Mouse (Mus musculus) lung, postnatal 0 days (tissue): ENCODE measurements around the gene 4933407L21Rik. TPM values are rescaled to one million over a fixed set of nuclear protein-coding genes. Genes with fewer than 3 reads are reported as not detected.

Experiments used
- ATAC-seq: fragments of 200-750 bp; cut with Nextera tagmentation; 2 replicates; pipeline ENCODE4 v1.8.0; 2017; ENCODE audit warnings: moderate library complexity
- DNase-seq: peaks from one replicate; pipeline ENCODE4 v3.0.0-alpha.2; 2016; ENCODE audit warnings: low spot score
- H3K27ac ChIP-seq: fragments of 300-500 bp; sonication (generic); 2 replicates; pipeline ENCODE4 v1.5.1; 2014; ENCODE audit warnings: antibody characterized with exemption, mild to moderate bottlenecking, low read length, mixed read lengths
- H3K27me3 ChIP-seq: fragments of 300-500 bp; sonication (generic); replicated peaks from 2 replicates; pipeline ENCODE4 v1.6.1; 2014; ENCODE audit warnings: low read length, mixed read lengths; ENCODE audit not compliant: insufficient read depth
- H3K36me3 ChIP-seq: fragments of 300-500 bp; sonication (generic); 2 replicates; pipeline ENCODE4 v1.6.1; 2014; ENCODE audit warnings: low read length, mixed read lengths; ENCODE audit not compliant: insufficient read depth
- H3K4me1 ChIP-seq: fragments of 300-500 bp; sonication (generic); 2 replicates; pipeline ENCODE4 v1.6.1; 2014; ENCODE audit warnings: antibody characterized with exemption, low read depth, low read length, mixed read lengths; ENCODE audit not compliant: insufficient read depth
- H3K4me2 ChIP-seq: fragments of 300-500 bp; sonication (generic); replicated peaks from 2 replicates; pipeline ENCODE4 v1.6.1; 2014; ENCODE audit warnings: low read depth, mild to moderate bottlenecking, low read length, moderate library complexity, mixed read lengths
- H3K4me3 ChIP-seq: fragments of 300-500 bp; sonication (generic); 2 replicates; pipeline ENCODE4 v1.5.1; 2014; ENCODE audit warnings: low read depth, low read length
- H3K9ac ChIP-seq: fragments of 300-500 bp; sonication (generic); replicated peaks from 2 replicates; pipeline ENCODE4 v1.6.1; 2014; ENCODE audit warnings: low read depth, mild to moderate bottlenecking
- H3K9me3 ChIP-seq: fragments of 300-500 bp; sonication (generic); 2 replicates; pipeline ENCODE4 v1.6.1; 2016; ENCODE audit warnings: low read length, mixed read lengths
- CTCF ChIP-seq: IDR thresholded peaks from 2 replicates; pipeline ENCODE4 v1.5.1; 2016; ENCODE audit warnings: antibody characterized with exemption, mild to moderate bottlenecking
- EP300 ChIP-seq: IDR thresholded peaks from 2 replicates; pipeline ENCODE4 v1.6.1; 2016; ENCODE audit warnings: antibody characterized with exemption, mild to moderate bottlenecking, control low read depth
- WGBS: fragments of 180-500 bp; shearing (Covaris S2); extraction: QIAGEN DNeasy Blood & Tissue Kit; methylation state at CpG from one replicate; pipeline ENCODE4 v1.1.7; 2014; 5-methylcytosine and 5-hydroxymethylcytosine counted together
- polyA plus RNA-seq: library from polyadenylated mRNA; unstranded; fragments of >200 nt; fragmentation: Nextera tagmentation; extraction: Ambion mirVana; gene quantifications from 2 replicates; pipeline ENCODE4 v1.2.1, GENCODE M21; 2015

The 4933407L21Rik gene
- polyA plus RNA-seq, 1 experiment from 2014 or later, result 0.11 TPM

DNA sequence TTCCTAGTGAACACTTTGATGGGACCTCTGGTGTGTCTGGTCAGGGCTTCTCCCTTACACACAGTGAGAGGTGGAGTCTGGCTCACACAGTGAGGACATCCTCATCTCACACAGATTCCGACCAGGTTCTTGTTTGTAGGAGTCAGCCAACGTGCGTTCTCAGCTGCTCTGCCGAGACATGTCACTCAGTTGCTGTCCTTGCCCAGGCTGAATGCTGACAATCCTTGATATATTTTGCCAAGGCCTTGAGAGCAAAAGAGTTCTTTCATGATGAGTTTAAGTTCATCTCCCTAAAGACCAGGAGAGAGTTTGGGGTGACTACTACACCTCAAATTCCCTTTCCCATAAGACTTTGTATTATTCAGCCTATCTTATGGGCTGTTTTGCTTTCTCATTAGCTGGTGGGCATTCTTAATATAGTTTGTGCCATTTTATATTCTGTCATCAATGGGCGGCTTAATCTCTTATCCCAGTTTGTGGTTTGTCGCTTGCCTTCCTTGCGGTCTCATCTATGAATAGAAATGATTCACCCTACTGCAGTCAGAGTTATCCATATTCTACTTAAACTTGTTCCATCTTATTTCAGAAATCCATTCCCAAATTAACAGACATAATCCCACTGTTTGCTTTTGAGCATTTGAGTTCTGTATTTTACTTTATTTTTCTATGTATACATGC, 15.1 kb upstream of the 4933407L21Rik start:
- no peak overlapping the region for H3K4me2 ChIP-seq
- 87% methylated on average over 7 of the region's 7 CpGs for WGBS
- ATAC-seq (no peak), DNase-seq (no peak)
- no peak overlapping the region for H3K4me3 ChIP-seq
- no peaks in the 10 kb centered on the region for H3K27me3 ChIP-seq
- no peak overlapping the region for H3K27ac ChIP-seq
- no peaks in the 10 kb centered on the region for H3K9me3 ChIP-seq
- peaks cover 7% of the 10 kb centered on the region; the same call in 1 of the 2 replicates for H3K4me1 ChIP-seq
- no peaks in the 10 kb centered on the region for H3K36me3 ChIP-seq
- no peak overlapping the region for H3K9ac ChIP-seq
- no peak for TF ChIP-seq EP300
- no peak for TF ChIP-seq CTCF

DNA sequence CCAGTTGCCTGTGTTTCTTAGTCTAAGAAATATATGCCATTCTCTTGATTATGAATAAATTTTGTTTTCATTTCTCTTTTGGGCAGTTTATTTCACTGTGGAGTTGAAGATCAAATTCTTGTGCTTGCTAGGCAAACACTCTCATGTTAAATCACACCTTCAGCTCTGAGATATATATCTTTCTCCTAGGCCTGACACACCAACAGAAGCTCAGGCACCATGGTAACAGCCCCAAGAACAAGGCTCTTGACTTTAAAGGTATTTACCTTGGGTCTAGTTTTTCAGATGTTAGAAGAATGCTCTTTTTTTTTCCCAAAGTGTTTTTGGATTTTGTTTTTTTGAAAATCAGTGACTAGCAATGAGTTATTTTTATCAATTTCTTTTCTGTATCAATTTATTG, 12.4 kb upstream of the 4933407L21Rik start:
- Histone ChIP-seq H3K36me3 (no peaks in the 10 kb centered on the region), H3K27me3 (no peaks in the 10 kb centered on the region), H3K4me2 (no peak overlapping the region), H3K9ac (no peak overlapping the region), H3K4me1 (no peaks in the 10 kb centered on the region), H3K4me3 (no peak overlapping the region), H3K27ac (no peak overlapping the region), H3K9me3 (no peaks in the 10 kb centered on the region)
- ATAC-seq (peak; percentile 74), DNase-seq (peak; percentile 64)
- TF ChIP-seq EP300, result 0 out of 2 replicates have a peak, but pooled peaks have one; percentile 44
- TF ChIP-seq CTCF, result no peak

DNA sequence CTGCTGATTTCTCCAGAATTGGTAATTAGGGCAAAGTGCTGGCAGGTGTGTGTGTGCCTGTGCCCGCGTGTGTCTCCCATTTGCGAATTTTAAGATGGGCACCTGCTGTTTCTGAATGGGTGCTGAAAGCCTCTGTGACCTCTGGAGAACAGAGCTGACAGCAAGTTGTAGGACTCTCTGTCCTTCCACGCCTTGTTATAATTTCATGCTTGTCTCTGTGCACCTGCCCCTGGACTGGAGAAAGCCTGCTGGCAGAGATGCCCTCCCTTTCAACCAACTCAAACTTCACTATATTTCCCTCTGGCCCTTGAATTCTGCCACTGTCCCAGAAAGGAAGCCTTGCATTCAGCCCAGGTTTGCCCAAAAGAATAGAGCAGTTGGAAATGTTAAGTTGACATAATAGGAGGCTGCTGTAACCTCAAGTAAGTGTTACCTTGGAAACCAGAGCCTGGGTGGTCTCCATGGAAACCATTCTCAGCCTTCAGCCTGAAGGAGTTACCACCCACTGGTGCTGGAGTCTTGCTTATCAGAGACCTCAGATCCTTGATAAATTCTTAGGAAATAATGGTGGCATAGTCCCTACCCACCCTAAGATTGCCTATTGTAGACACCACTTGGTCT, 11.3 kb upstream of the 4933407L21Rik start:
- no peak for TF ChIP-seq CTCF
- no peak for TF ChIP-seq EP300
- no peak overlapping the region for H3K4me3 ChIP-seq
- no peak for DNase-seq
- H3K27me3 ChIP-seq, result no peaks in the 10 kb centered on the region
- H3K4me2 ChIP-seq, result no peak overlapping the region
- H3K9ac ChIP-seq, result no peak overlapping the region
- no peaks in the 10 kb centered on the region for H3K9me3 ChIP-seq
- no peak overlapping the region for H3K27ac ChIP-seq
- ATAC-seq, result no peak
- H3K36me3 ChIP-seq, result no peaks in the 10 kb centered on the region
- WGBS, result 68% methylated on average over 4 of the region's 4 CpGs
- H3K4me1 ChIP-seq, result no peaks in the 10 kb centered on the region

DNA sequence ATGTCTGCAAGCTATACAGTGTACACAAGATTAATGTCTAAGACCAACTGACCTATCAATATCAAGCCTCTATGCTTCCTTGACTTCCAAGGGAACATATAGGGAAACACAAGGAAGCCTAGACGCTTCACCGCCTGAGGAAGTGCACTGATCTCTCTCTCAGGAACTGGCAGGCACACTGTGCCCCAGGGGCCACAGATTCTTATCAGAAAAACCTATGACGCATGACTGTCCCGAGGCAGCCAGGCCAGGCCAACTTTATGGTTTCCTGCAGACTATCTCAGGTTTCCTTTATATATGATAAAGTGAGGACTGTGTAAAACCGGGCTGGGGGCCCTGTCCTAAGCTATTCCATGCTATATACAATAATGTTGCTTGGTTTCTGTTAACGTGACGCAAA, 8.7 kb upstream of the 4933407L21Rik start:
- TF ChIP-seq EP300 (no peak), CTCF (no peak)
- WGBS, result 62% methylated on average over 7 of the region's 7 CpGs
- DNase-seq (no peak), ATAC-seq (0 out of 2 replicates have a peak, but pooled peaks have one; percentile 19)
- Histone ChIP-seq H3K27me3 (no peaks in the 10 kb centered on the region), H3K36me3 (no peaks in the 10 kb centered on the region), H3K4me1 (no peaks in the 10 kb centered on the region), H3K9me3 (no peaks in the 10 kb centered on the region), H3K27ac (no peak overlapping the region), H3K4me2 (no peak overlapping the region), H3K4me3 (no peak overlapping the region), H3K9ac (no peak overlapping the region)

DNA sequence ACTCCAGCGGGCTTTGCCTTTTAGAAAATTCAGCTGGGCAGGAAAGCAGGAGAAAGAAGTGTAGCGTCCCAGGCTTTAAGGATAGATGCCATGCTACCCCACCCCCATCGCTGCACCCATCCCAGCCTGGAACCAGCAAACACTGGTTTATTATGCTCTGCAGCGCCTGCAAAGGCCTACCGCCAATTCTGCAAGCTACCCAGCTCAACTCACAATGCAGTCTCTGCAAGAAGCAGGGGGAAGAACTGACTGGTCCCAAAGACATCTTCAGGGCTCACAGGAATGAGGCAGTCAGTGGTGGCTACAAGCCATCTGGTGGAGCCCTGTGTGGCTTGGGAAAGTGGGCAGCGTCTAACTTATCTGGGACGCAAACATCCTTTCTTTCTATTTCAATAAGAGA, 6.6 kb upstream of the 4933407L21Rik start:
- H3K9me3 ChIP-seq, result no peaks in the 10 kb centered on the region
- no peak for DNase-seq
- no peaks in the 10 kb centered on the region for H3K27me3 ChIP-seq
- TF ChIP-seq CTCF (no peak), EP300 (no peak)
- no peaks in the 10 kb centered on the region for H3K4me1 ChIP-seq
- H3K4me2 ChIP-seq, result no peak overlapping the region
- no peaks in the 10 kb centered on the region for H3K36me3 ChIP-seq
- no peak overlapping the region for H3K9ac ChIP-seq
- no peak for ATAC-seq
- H3K4me3 ChIP-seq, result no peak overlapping the region
- no peak overlapping the region for H3K27ac ChIP-seq
- 76% methylated on average over 7 of the region's 7 CpGs for WGBS

DNA sequence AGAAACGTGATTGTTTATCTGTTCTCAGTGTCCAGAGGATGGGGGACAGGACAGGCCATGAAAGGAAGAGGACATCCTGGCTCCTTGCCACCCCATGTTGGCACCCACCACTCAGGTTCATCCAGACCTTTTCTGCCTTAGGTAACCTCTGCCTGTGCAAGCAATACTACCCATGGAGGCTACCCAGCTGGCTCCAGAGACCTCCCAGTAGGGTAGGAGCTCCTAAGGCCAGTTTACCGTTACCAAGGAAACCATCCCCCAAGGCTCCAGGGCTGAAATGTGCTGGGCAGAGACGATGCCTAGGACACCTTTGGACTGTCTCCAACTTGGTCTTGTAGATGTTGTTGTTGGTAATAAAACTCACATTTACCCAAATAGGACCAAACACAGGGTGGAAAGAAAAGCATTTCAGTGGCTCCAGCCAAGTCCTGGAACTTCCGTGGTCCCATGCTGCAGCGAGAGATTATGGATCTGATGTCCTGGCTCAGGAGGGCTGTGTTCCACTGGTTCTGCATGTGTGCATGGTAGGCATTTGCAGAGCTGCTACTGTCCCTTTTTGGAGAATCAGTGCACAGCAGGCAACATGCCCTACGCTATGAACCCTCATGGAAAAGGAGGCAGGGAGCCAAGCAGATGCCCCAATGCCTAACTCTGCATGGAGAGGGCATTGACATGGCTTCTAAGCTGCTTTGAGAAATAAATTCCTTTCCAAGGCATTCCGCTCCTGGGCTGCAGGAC, 6.0 kb upstream of the 4933407L21Rik start:
- H3K4me1 ChIP-seq, result no peaks in the 10 kb centered on the region
- H3K27me3 ChIP-seq, result no peaks in the 10 kb centered on the region
- no peak overlapping the region for H3K27ac ChIP-seq
- H3K36me3 ChIP-seq, result no peaks in the 10 kb centered on the region
- H3K4me3 ChIP-seq, result no peak overlapping the region
- no peak overlapping the region for H3K4me2 ChIP-seq
- ATAC-seq (no peak), DNase-seq (no peak)
- H3K9me3 ChIP-seq, result no peaks in the 10 kb centered on the region
- TF ChIP-seq EP300, result no peak
- TF ChIP-seq CTCF, result no peak
- H3K9ac ChIP-seq, result no peak overlapping the region
- WGBS, result 54% methylated on average over 7 of the region's 7 CpGs
